Mouse (Mus musculus) limb, embryonic 14.5 days (tissue): ENCODE measurements at regions not wholly inside any gene's neighbourhood (a gene's known extent, or its start where the extent isn't known, plus 50 kb on each side); places are given as distances from the start of the nearest gene placed in this dataset.

Experiments
- ATAC-seq: fragments of 200-750 bp; cut with Nextera tagmentation; 2 replicates; pipeline ENCODE4 v1.8.0; 2017; ENCODE audit warnings: low read depth, moderate number of reproducible peaks, moderate TSS enrichment; ENCODE audit not compliant: low FRiP score
- DNase-seq: peaks from one replicate; pipeline ENCODE4 v3.0.0-alpha.2; 2015; ENCODE audit warnings: low spot score
- H3K27ac ChIP-seq: fragments of 300-500 bp; sonication (generic); replicated peaks from 2 replicates; pipeline ENCODE4 v1.5.1; 2014; ENCODE audit warnings: low read depth, mild to moderate bottlenecking, low read length, moderate library complexity, mixed read lengths
- H3K27me3 ChIP-seq: fragments of 300-500 bp; sonication (generic); 2 replicates; pipeline ENCODE4 v1.6.1; 2014; ENCODE audit warnings: low read length, mixed read lengths; ENCODE audit not compliant: control insufficient read depth, insufficient read depth
- H3K36me3 ChIP-seq: fragments of 300-500 bp; sonication (generic); 2 replicates; pipeline ENCODE4 v1.6.1; 2014; ENCODE audit warnings: mild to moderate bottlenecking, low read length, moderate library complexity, mixed read lengths; ENCODE audit not compliant: control insufficient read depth, insufficient read depth
- H3K4me1 ChIP-seq: fragments of 300-500 bp; sonication (generic); 2 replicates; pipeline ENCODE4 v1.6.1; 2014; ENCODE audit warnings: antibody characterized with exemption, low read length, mixed read lengths; ENCODE audit not compliant: control insufficient read depth, insufficient read depth
- H3K4me2 ChIP-seq: fragments of 300-500 bp; sonication (generic); replicated peaks from 2 replicates; pipeline ENCODE4 v1.6.1; 2014; ENCODE audit warnings: low read depth, mild to moderate bottlenecking, low read length, moderate library complexity; ENCODE audit not compliant: severe bottlenecking
- H3K4me3 ChIP-seq: fragments of 300-500 bp; sonication (generic); replicated peaks from 2 replicates; pipeline ENCODE4 v1.5.1; 2014; ENCODE audit warnings: low read length
- H3K9ac ChIP-seq: fragments of 300-500 bp; sonication (generic); 2 replicates; pipeline ENCODE4 v1.6.1; 2014; ENCODE audit warnings: mild to moderate bottlenecking, low read depth, low read length, moderate library complexity; ENCODE audit not compliant: severe bottlenecking
- H3K9me3 ChIP-seq: fragments of 300-500 bp; sonication (generic); 2 replicates; pipeline ENCODE4 v1.6.1; 2016; ENCODE audit warnings: low read length; ENCODE audit not compliant: control insufficient read depth
- POLR2A ChIP-seq: fragments of 200-500 bp; IDR thresholded peaks from 2 replicates; pipeline ENCODE4 v1.8.0; 2012; ENCODE audit warnings: inconsistent platforms, mild to moderate bottlenecking, moderate library complexity, borderline replicate concordance; ENCODE audit not compliant: insufficient read depth, insufficient read length; ENCODE audit errors: extremely low read depth
- WGBS: fragments of 180-500 bp; shearing (Covaris S2); extraction: QIAGEN DNeasy Blood & Tissue Kit; methylation state at CpG from one replicate; pipeline ENCODE4 v1.1.7; 2014; 5-methylcytosine and 5-hydroxymethylcytosine counted together

DNA sequence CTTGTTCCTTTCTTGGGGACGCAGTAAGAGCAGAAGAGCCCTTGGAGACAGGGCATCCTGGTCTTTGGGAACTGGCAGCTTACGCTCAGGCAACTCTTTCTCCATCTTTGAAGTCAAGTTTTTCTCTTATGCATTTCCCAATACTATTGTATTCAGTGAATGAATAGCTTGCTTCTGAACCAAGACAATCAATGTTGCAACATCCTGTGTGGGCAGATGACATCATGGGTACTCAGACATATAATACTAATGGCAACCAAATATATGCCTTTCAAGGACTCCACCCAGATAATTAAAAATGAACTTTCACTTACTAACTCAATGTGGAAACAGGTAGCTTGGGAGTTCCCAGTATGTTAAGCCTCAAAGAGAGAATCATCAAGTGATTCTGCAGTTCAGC lies 104.6 kb downstream of the Ngf start:
- H3K4me3 ChIP-seq = no peak overlapping the region
- no peaks in the 10 kb centered on the region for H3K27me3 ChIP-seq
- DNase-seq (no peak), ATAC-seq (no peak)
- no peak overlapping the region for H3K27ac ChIP-seq
- WGBS = 87% methylated on average over 2 of the region's 2 CpGs
- no peaks in the 10 kb centered on the region for H3K9me3 ChIP-seq
- H3K4me2 ChIP-seq = no peak overlapping the region
- TF ChIP-seq POLR2A = no peak
- H3K4me1 ChIP-seq = 0 out of 2 replicates have a peak, but pooled peaks cover 3% of the 10 kb centered on the region
- no peaks in the 10 kb centered on the region for H3K36me3 ChIP-seq
- H3K9ac ChIP-seq = no peak overlapping the region

GRCm38 (mm10) chr3:102576896-102577295 lies 107.2 kb downstream of the Ngf start:
- 81% methylated on average over 2 of the region's 2 CpGs for WGBS
- H3K27me3 ChIP-seq = no peaks in the 10 kb centered on the region
- no peaks in the 10 kb centered on the region for H3K9me3 ChIP-seq
- H3K27ac ChIP-seq = no peak overlapping the region
- H3K4me1 ChIP-seq = peaks cover 6% of the 10 kb centered on the region
- no peak for TF ChIP-seq POLR2A
- DNase-seq (no peak), ATAC-seq (no peak)
- no peaks in the 10 kb centered on the region for H3K36me3 ChIP-seq
- H3K4me2 ChIP-seq = no peak overlapping the region
- H3K9ac ChIP-seq = no peak overlapping the region
- H3K4me3 ChIP-seq = no peak overlapping the region

DNA sequence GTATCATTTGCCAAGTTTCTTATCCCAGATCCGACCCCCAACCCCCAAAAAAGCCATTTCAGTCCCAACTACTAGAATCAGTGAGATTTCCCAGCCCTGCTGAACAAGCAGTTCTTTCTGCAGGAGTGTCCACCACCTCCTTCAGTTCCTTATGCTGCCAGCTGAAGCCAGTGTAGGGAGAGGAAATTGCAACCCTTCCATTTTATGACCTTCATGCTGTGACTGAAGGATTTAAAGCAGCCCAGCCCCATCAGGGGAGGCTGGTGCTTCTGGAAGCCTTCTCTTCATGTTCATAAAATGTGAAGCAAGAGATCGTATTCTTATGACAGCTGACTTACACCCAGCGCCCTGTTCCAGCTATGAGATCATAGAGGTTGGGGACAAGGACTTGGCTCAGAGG lies 112.1 kb downstream of the Ngf start:
- peak; percentile 44 for ATAC-seq
- no peaks in the 10 kb centered on the region for H3K36me3 ChIP-seq
- no peak overlapping the region for H3K27ac ChIP-seq
- 26% methylated on average over 3 of the region's 3 CpGs for WGBS
- H3K27me3 ChIP-seq = no peaks in the 10 kb centered on the region
- H3K4me2 ChIP-seq = no peak overlapping the region
- H3K4me3 ChIP-seq = no peak overlapping the region
- no peak overlapping the region for H3K9ac ChIP-seq
- H3K4me1 ChIP-seq = peaks cover 7% of the 10 kb centered on the region
- no peaks in the 10 kb centered on the region for H3K9me3 ChIP-seq
- DNase-seq = peak; percentile 34
- TF ChIP-seq POLR2A = no peak

- TF ChIP-seq POLR2A = no peak
- H3K4me2 ChIP-seq = no peak overlapping the region
- H3K27me3 ChIP-seq = no peaks in the 10 kb centered on the region
- H3K4me3 ChIP-seq = no peak overlapping the region
- ATAC-seq (no peak), DNase-seq (no peak)
- no peaks in the 10 kb centered on the region for H3K9me3 ChIP-seq
- H3K4me1 ChIP-seq = peaks cover 4% of the 10 kb centered on the region
- no peak overlapping the region for H3K9ac ChIP-seq
- no peaks in the 10 kb centered on the region for H3K36me3 ChIP-seq
- no peak overlapping the region for H3K27ac ChIP-seq
- 83% methylated on average over 2 of the region's 2 CpGs for WGBS
These were observed 115.4 kb downstream of the Ngf start for GRCm38 (mm10) chr3:102585136-102585535.

DNA sequence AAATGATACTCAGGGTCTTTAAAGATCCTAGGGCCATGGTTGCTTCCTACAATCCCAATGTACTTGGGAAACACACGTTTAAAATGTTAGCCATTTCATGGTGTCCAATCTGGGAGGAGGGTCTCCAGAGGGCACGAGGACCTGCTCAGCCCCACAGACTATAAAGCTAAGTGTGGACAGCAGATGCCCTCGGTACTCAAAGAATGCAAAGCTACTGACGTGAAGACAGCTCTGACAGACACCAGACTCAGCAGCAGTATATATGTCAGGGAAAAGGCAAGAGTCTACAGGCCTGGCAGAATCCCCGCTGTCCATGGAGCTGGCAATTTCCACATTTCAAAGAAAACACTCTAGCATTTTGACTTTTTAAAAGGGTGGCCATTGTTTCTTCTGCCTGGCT lies 116.5 kb downstream of the Ngf start:
- H3K9me3 ChIP-seq = no peaks in the 10 kb centered on the region
- peaks cover 4% of the 10 kb centered on the region for H3K4me1 ChIP-seq
- H3K4me2 ChIP-seq = no peak overlapping the region
- H3K27ac ChIP-seq = no peak overlapping the region
- ATAC-seq = no peak
- WGBS = 32% methylated on average over 5 of the region's 5 CpGs
- no peak overlapping the region for H3K4me3 ChIP-seq
- H3K36me3 ChIP-seq = no peaks in the 10 kb centered on the region
- H3K9ac ChIP-seq = no peak overlapping the region
- DNase-seq = no peak
- TF ChIP-seq POLR2A = no peak
- no peaks in the 10 kb centered on the region for H3K27me3 ChIP-seq

- ATAC-seq = no peak
- peaks cover 4% of the 10 kb centered on the region for H3K4me1 ChIP-seq
- no peak overlapping the region for H3K27ac ChIP-seq
- H3K4me3 ChIP-seq = no peak overlapping the region
- H3K9ac ChIP-seq = no peak overlapping the region
- no peak for TF ChIP-seq POLR2A
- 53% methylated on average over 7 of the region's 7 CpGs for WGBS
- H3K9me3 ChIP-seq = no peaks in the 10 kb centered on the region
- no peaks in the 10 kb centered on the region for H3K36me3 ChIP-seq
- no peak for DNase-seq
- no peak overlapping the region for H3K4me2 ChIP-seq
- no peaks in the 10 kb centered on the region for H3K27me3 ChIP-seq
These were observed 122.3 kb downstream of the Ngf start for GRCm38 (mm10) chr3:102592041-102592440.
